Mouse (Mus musculus): ENCODE measurements around the gene Cep350.

Cep350 gene

GRCm38 (mm10) chr1:155809706-155810442, 163.2 kb downstream of the Cep350 start:
- no peak for DNase-seq (ENCODE audit: low spot score)

- DNase-seq (ENCODE audit: low spot score), result no peak
These were observed 164.8 kb downstream of the Cep350 start for GRCm38 (mm10) chr1:155808261-155808660.

GRCm38 (mm10) chr1:155805607-155806006, 167.4 kb downstream of the Cep350 start:
- DNase-seq (ENCODE audit: low spot score), result no peak

GRCm38 (mm10) chr1:155801014-155801991, 171.8 kb downstream of the Cep350 start:
- no peak for DNase-seq (ENCODE audit: low spot score)

GRCm38 (mm10) chr1:155798000-155798399, 175.1 kb downstream of the Cep350 start:
- no peak for DNase-seq (ENCODE audit: low spot score)

- DNase-seq (ENCODE audit: low spot score), result no peak
These were observed 175.6 kb downstream of the Cep350 start for GRCm38 (mm10) chr1:155797425-155797824.

GRCm38 (mm10) chr1:155796757-155797405, 176.2 kb downstream of the Cep350 start:
- no peak for DNase-seq (ENCODE audit: low spot score)

- DNase-seq (ENCODE audit: low spot score), result no peak
These were observed 177.2 kb downstream of the Cep350 start for GRCm38 (mm10) chr1:155795791-155796233.

All from left cerebral cortex, adult 11 months (tissue).